Mouse (Mus musculus): Measurements from ENCODE around the gene Lypd6b.

The Lypd6b gene

DNA sequence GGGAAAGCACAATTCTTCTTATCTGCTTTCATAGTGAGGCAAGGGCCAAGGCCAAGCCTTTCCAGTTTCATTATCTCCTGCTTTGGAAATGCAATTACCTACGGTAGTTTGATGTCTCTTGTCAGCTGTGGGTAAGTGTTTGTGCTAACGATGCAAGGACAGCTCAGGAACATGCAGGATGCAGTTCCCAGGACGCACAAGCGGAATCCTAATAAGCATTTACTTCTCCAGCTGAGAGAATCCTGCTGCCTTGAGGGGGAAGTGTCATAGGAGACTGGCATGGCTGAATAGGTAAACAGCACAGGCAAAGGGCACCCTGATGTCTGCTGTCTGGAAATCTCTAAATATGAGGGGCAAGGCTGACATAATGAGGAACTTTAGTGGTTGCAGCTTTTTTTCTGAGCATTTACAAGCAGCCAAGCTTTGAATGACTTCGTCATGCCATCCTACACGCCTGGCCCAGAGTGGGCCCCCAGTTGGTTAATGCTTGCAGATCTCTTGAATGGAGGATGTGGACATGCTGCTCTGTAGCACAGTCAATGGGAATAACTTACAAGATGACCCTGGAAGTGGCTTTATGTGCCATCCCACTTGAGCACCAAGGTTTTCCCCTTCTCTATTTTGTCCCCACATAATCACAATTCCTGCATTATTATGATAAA lies 165.3 kb downstream of the Lypd6b start:
- Histone ChIP-seq H3K4me1 (replicated peaks; ENCODE audit: low read depth, low read length) (no peaks in the 10 kb centered on the region), H3K4me3 (replicated peaks; ENCODE audit: low read length) (no peak overlapping the region), H3K27me3 (ENCODE audit: insufficient read depth, low read length) (no peaks in the 10 kb centered on the region), H3K36me3 (ENCODE audit: insufficient read depth, low read length) (no peaks in the 10 kb centered on the region), H3K9me3 (ENCODE audit: low read length) (no peaks in the 10 kb centered on the region)
- no peak for TF ChIP-seq CTCF (conservative IDR thresholded peaks at IDR 0.05; ENCODE audit: low read length)
- no peak for TF ChIP-seq NANOG (IDR thresholded peaks at IDR 0.05; ENCODE audit: borderline replicate concordance, low read length)
- no peak for TF ChIP-seq POU5F1 (IDR thresholded peaks at IDR 0.05; ENCODE audit: borderline replicate concordance, low read length)

DNA sequence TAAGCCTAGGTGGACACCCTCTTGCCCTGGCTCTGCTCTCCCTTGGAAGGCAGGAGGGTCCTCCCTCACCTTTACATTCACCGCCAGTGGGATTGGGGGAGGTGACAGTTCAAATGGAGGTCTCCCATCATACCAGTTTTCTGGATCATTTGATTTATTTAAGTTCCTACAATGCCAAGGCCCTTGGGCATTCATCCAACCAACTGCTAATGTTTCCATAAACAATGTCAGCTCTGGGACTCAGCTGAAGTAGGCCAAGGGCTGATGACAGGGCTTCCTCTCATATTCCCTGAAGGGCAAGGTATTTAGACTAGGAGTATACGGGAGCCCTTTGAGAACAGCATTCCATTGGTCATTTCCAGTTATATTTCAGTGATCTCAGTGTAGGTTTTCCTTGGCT lies 170.0 kb downstream of the Lypd6b start:
- no peaks in the 10 kb centered on the region for H3K27me3 ChIP-seq (ENCODE audit: insufficient read depth, low read length)
- H3K4me1 ChIP-seq (replicated peaks; ENCODE audit: low read depth, low read length) = no peaks in the 10 kb centered on the region
- H3K4me3 ChIP-seq (replicated peaks; ENCODE audit: low read length) = no peak overlapping the region
- no peaks in the 10 kb centered on the region for H3K9me3 ChIP-seq (ENCODE audit: low read length)
- H3K36me3 ChIP-seq (ENCODE audit: insufficient read depth, low read length) = no peaks in the 10 kb centered on the region
- TF ChIP-seq NANOG (IDR thresholded peaks at IDR 0.05; ENCODE audit: borderline replicate concordance, low read length) (no peak), POU5F1 (IDR thresholded peaks at IDR 0.05; ENCODE audit: borderline replicate concordance, low read length) (no peak), CTCF (conservative IDR thresholded peaks at IDR 0.05; ENCODE audit: low read length) (no peak)

DNA sequence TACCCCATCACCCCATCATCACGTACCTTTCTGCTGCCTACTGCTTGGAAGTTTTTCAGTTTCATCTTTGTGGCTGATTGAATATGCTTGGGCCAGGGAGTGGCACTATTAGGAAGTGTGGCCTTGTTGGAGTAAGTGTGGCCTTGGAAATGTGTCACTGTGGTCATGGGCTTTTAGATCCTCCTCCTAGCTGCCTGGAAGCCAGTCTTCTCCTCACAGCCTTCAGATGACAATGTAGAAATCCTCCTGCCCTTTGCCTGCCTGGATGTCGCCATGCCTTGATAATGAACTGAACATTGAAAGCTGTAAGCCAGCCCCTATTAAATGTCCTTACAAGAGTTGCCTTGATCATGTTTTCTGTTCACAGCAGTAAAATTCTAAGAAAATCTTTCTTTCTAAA lies 174.5 kb downstream of the Lypd6b start:
- H3K4me1 ChIP-seq (replicated peaks; ENCODE audit: low read depth, low read length) = no peaks in the 10 kb centered on the region
- H3K9me3 ChIP-seq (ENCODE audit: low read length) = peaks cover 8% of the 10 kb centered on the region
- no peaks in the 10 kb centered on the region for H3K36me3 ChIP-seq (ENCODE audit: insufficient read depth, low read length)
- no peak for TF ChIP-seq CTCF (conservative IDR thresholded peaks at IDR 0.05; ENCODE audit: low read length)
- TF ChIP-seq NANOG (IDR thresholded peaks at IDR 0.05; ENCODE audit: borderline replicate concordance, low read length) = no peak
- no peak for TF ChIP-seq POU5F1 (IDR thresholded peaks at IDR 0.05; ENCODE audit: borderline replicate concordance, low read length)
- no peak overlapping the region for H3K4me3 ChIP-seq (replicated peaks; ENCODE audit: low read length)
- H3K27me3 ChIP-seq (ENCODE audit: insufficient read depth, low read length) = no peaks in the 10 kb centered on the region

DNA sequence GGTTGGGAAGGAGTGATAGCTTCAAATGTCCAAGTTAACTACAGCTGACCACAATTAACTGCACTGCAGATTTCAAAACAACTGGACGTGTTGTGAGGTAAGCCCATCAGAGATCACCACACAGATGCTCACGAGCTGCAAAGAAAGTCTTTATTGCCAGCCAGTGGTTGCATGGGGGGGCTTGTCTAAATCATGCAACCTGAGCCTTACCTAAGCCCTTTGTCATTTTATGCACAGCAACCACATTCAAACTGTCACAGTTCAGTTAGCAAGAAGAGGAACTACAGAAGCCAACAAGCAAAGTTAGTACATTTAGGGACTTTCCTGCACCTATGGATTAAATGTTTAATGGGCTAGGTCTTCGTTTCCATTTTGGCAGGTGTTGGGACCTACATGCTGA lies 177.4 kb downstream of the Lypd6b start:
- no peak for TF ChIP-seq CTCF (conservative IDR thresholded peaks at IDR 0.05; ENCODE audit: low read length)
- TF ChIP-seq NANOG (IDR thresholded peaks at IDR 0.05; ENCODE audit: borderline replicate concordance, low read length) = no peak
- no peak for TF ChIP-seq POU5F1 (IDR thresholded peaks at IDR 0.05; ENCODE audit: borderline replicate concordance, low read length)
- 0 out of 2 replicates have a peak, but pooled peaks cover 3% of the 10 kb centered on the region for H3K27me3 ChIP-seq (ENCODE audit: insufficient read depth, low read length)

DNA sequence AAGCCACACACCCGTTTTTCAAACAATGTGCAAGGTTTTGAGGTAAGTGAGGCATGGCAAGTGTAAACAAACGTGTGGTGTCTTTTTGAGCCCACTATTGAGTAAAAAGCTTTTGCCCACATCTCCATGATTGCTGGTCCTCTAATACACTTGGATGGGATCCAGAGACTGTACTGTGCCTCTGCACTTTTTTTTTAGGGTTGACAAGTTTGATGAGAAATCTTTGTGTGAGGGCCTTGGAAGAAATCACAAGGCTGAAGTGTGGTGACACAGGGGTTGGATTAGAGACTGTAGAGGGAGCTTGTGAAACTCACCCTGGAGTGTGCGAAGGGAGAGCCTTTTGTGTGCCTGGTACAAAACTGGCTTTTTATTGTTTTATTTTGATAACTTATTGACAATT lies 180.3 kb downstream of the Lypd6b start:
- H3K9me3 ChIP-seq (ENCODE audit: low read length) = peaks cover 6% of the 10 kb centered on the region
- H3K4me1 ChIP-seq (replicated peaks; ENCODE audit: low read depth, low read length) = no peaks in the 10 kb centered on the region; the same call in 1 of the 2 replicates
- 0 out of 2 replicates have a peak, but pooled peaks cover 3% of the 10 kb centered on the region for H3K27me3 ChIP-seq (ENCODE audit: insufficient read depth, low read length)
- H3K4me3 ChIP-seq (replicated peaks; ENCODE audit: low read length) = no peak overlapping the region
- TF ChIP-seq CTCF (conservative IDR thresholded peaks at IDR 0.05; ENCODE audit: low read length) = no peak
- TF ChIP-seq NANOG (IDR thresholded peaks at IDR 0.05; ENCODE audit: borderline replicate concordance, low read length) = no peak
- TF ChIP-seq POU5F1 (IDR thresholded peaks at IDR 0.05; ENCODE audit: borderline replicate concordance, low read length) = no peak
- H3K36me3 ChIP-seq (ENCODE audit: insufficient read depth, low read length) = no peaks in the 10 kb centered on the region

More for the DNA sequence above, 177.4 kb downstream of the Lypd6b start:
- peaks cover 8% of the 10 kb centered on the region for H3K9me3 ChIP-seq (ENCODE audit: low read length)
- H3K36me3 ChIP-seq (ENCODE audit: insufficient read depth, low read length) = no peaks in the 10 kb centered on the region
- H3K4me3 ChIP-seq (replicated peaks; ENCODE audit: low read length) = no peak overlapping the region
- no peaks in the 10 kb centered on the region; the same call in 1 of the 2 replicates for H3K4me1 ChIP-seq (replicated peaks; ENCODE audit: low read depth, low read length)

DNA sequence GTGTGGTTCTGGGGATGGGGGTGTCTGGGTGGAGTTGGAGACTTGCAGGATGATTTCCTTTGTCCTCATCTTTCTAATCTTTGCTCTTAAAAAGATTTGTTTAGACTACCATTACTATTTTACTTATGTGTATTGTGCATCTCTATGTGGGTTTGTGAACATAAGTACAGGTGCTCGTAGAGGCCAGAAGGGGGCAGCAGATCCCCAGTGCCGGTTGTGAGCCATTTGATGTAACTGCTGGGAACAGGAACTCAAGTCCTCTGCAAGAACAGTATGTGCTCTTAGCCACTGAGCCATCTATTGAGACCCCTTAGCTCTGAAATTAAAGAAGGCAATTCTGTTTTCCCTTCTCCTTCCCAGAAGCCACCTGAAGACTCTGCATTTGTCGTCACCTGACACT lies 183.5 kb downstream of the Lypd6b start:
- H3K27me3 ChIP-seq (ENCODE audit: insufficient read depth, low read length) = 0 out of 2 replicates have a peak, but pooled peaks cover 3% of the 10 kb centered on the region
- H3K4me3 ChIP-seq (replicated peaks; ENCODE audit: low read length) = no peak overlapping the region
- 0 out of 2 replicates have a peak, but pooled peaks cover 5% of the 10 kb centered on the region for H3K9me3 ChIP-seq (ENCODE audit: low read length)
- H3K4me1 ChIP-seq (replicated peaks; ENCODE audit: low read depth, low read length) = no peaks in the 10 kb centered on the region; the same call in 1 of the 2 replicates
- peak; percentile 65 for TF ChIP-seq CTCF (conservative IDR thresholded peaks at IDR 0.05; ENCODE audit: low read length)
- TF ChIP-seq POU5F1 (IDR thresholded peaks at IDR 0.05; ENCODE audit: borderline replicate concordance, low read length) = no peak
- H3K36me3 ChIP-seq (ENCODE audit: insufficient read depth, low read length) = no peaks in the 10 kb centered on the region

DNA sequence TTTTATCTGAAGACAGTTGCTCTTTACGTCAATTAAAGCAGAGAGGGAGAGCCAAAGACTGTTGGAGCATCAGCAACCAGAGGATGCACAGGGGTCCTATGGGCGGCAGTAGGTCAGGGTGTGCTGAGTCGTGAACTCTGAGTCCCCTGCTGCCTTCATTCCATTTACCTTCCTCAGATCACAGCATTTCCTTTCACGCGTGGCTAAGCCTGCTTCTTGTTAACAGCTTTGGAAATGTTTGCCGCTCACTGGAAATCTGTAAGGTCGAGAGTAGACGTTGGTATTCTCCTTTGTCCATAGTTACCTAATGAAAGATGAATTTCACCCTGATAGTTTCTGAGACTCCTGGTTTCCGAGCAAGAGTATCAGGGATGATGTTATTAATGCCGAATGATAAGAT lies 191.1 kb downstream of the Lypd6b start:
- Histone ChIP-seq H3K9me3 (ENCODE audit: low read length) (0 out of 2 replicates have a peak, but pooled peaks cover 5% of the 10 kb centered on the region), H3K36me3 (ENCODE audit: insufficient read depth, low read length) (no peaks in the 10 kb centered on the region), H3K4me1 (replicated peaks; ENCODE audit: low read depth, low read length) (no peaks in the 10 kb centered on the region), H3K27me3 (ENCODE audit: insufficient read depth, low read length) (no peaks in the 10 kb centered on the region), H3K4me3 (replicated peaks; ENCODE audit: low read length) (no peak overlapping the region)
- no peak for TF ChIP-seq CTCF (conservative IDR thresholded peaks at IDR 0.05; ENCODE audit: low read length)

DNA sequence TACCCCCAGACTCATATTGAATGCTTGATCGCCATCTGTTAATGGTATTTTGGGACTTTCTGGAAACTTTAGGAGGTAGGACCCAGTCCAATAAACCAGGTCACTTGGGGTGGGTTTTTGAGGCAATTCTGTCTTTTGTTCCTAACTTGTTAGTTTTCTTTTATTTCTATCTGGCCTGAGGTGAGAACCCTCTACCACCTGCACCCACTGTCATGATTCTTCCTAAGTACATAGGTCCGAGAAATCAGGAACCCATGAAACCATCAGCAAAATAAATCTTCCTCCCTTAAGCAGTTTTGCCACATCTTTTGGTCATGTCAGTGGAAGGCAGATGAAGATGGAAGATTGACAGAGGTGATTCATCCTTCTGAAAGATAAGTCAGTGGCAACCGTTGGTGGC lies 192.5 kb downstream of the Lypd6b start:
- Histone ChIP-seq H3K4me3 (replicated peaks; ENCODE audit: low read length) (no peak overlapping the region), H3K27me3 (ENCODE audit: insufficient read depth, low read length) (no peaks in the 10 kb centered on the region), H3K36me3 (ENCODE audit: insufficient read depth, low read length) (no peaks in the 10 kb centered on the region), H3K9me3 (ENCODE audit: low read length) (0 out of 2 replicates have a peak, but pooled peaks cover 5% of the 10 kb centered on the region), H3K4me1 (replicated peaks; ENCODE audit: low read depth, low read length) (no peaks in the 10 kb centered on the region)
- TF ChIP-seq POU5F1 (IDR thresholded peaks at IDR 0.05; ENCODE audit: borderline replicate concordance, low read length) = no peak
- no peak for TF ChIP-seq NANOG (IDR thresholded peaks at IDR 0.05; ENCODE audit: borderline replicate concordance, low read length)
- no peak for TF ChIP-seq CTCF (conservative IDR thresholded peaks at IDR 0.05; ENCODE audit: low read length)

DNA sequence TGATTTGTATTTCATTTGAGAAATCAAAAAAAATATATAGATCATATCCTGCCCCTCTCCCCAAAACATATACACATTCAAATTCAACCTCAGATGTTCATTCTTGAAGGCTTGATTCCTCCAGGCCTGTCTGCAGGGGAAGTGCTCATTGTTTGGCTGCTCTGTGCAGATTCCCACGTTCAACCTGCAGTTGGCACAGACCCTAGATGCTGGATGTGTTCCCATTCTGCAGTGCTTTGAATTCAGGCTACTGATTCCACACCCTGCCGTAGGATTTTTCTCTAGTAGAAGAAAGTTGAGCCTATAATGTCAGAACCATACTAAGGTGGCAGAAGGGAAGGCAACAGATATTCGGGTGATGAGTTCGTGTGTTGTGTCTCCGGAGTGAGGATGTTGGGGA lies 195.5 kb downstream of the Lypd6b start:
- Histone ChIP-seq H3K36me3 (ENCODE audit: insufficient read depth, low read length) (no peaks in the 10 kb centered on the region), H3K4me3 (replicated peaks; ENCODE audit: low read length) (no peak overlapping the region), H3K4me1 (replicated peaks; ENCODE audit: low read depth, low read length) (no peaks in the 10 kb centered on the region), H3K27me3 (ENCODE audit: insufficient read depth, low read length) (no peaks in the 10 kb centered on the region), H3K9me3 (ENCODE audit: low read length) (no peaks in the 10 kb centered on the region)
- TF ChIP-seq CTCF (conservative IDR thresholded peaks at IDR 0.05; ENCODE audit: low read length) = no peak
- no peak for TF ChIP-seq NANOG (IDR thresholded peaks at IDR 0.05; ENCODE audit: borderline replicate concordance, low read length)
- no peak for TF ChIP-seq POU5F1 (IDR thresholded peaks at IDR 0.05; ENCODE audit: borderline replicate concordance, low read length)
